In genomic region chr4:150338906-150339650, GRCm38 (mm10) we compare ENCODE assay signal across 10 mouse cellular contexts. TPM values are rescaled to one million over a fixed set of nuclear protein-coding genes. Genes with fewer than 3 reads are reported as not detected.
A peak's percentile ranks its signal among the peaks of the same experiment; 100 is the strongest.
DNase-seq lines count a peak whose midpoint lies in the region; ATAC-seq and TF ChIP-seq lines count a peak whose summit lies in the region.
"Had no signal": no experiment of that assay in that cellular context is flagged by ENCODE, and none has a peak within 500 bp of the region (broad histone marks: within the 10 kb centered on the region; RNA-seq: fewer than 3 reads in every experiment).

No protein-coding gene starts in this region.

- no peak overlapping the region for H3K27ac ChIP-seq in kidney, adult 2 months (ENCODE audit: insufficient read depth, low read depth, low read length)
- peak overlapping the region; percentile 40; the same call in 1 of the 2 replicates for H3K27ac ChIP-seq in hindbrain, embryonic 12.5 days
- H3K27ac ChIP-seq: heart, embryonic 15.5 days; neural tube, embryonic 12.5 days had no signal

- H3K4me2 ChIP-seq in hindbrain, embryonic 12.5 days (replicated peaks), result no peak overlapping the region
- H3K4me2 ChIP-seq: heart, embryonic 15.5 days; neural tube, embryonic 12.5 days had no signal

- H3K4me1 ChIP-seq in kidney, adult 2 months (ENCODE audit: control insufficient read depth, insufficient read depth, low read length), result peaks cover 9% of the 10 kb centered on the region; the same call in 1 of the 2 replicates
- H3K4me1 ChIP-seq in hindbrain, embryonic 12.5 days, result peaks cover 21% of the 10 kb centered on the region
- H3K4me1 ChIP-seq in lung, adult 2 months (ENCODE audit: control insufficient read depth, insufficient read depth, low read length), result no peaks in the 10 kb centered on the region

- no peak for TF ChIP-seq POLR2A in kidney, adult 2 months (IDR thresholded peaks at IDR 0.05; ENCODE audit: low read depth, low read length)
- no peak for TF ChIP-seq POLR2A in lung, adult 2 months (IDR thresholded peaks at IDR 0.05; ENCODE audit: borderline replicate concordance, extremely low read depth, low read depth, low read length)

- H3K4me3 ChIP-seq in kidney, adult 2 months (ENCODE audit: insufficient read depth, low read depth, low read length), result no peak overlapping the region
- H3K4me3 ChIP-seq in hindbrain, embryonic 12.5 days, result no peak overlapping the region
- H3K4me3 ChIP-seq in lung, adult 2 months (replicated peaks; ENCODE audit: extremely low read depth, low read depth, low read length), result no peak overlapping the region
- H3K4me3 ChIP-seq: heart, embryonic 15.5 days; neural tube, embryonic 12.5 days had no signal

- TF ChIP-seq CTCF in kidney, adult 2 months (conservative IDR thresholded peaks at IDR 0.05; ENCODE audit: insufficient read depth, insufficient read length, low read depth, low read length), result no peak
- TF ChIP-seq CTCF in lung, adult 2 months (IDR thresholded peaks at IDR 0.05; ENCODE audit: insufficient read depth, low read length), result no peak

- H3K9ac ChIP-seq in hindbrain, embryonic 12.5 days, result no peak overlapping the region
- H3K9ac ChIP-seq: heart, embryonic 15.5 days; neural tube, embryonic 12.5 days had no signal

- H3K9me3 ChIP-seq in hindbrain, embryonic 12.5 days (replicated peaks), result no peaks in the 10 kb centered on the region
- H3K9me3 ChIP-seq: heart, embryonic 15.5 days; neural tube, embryonic 12.5 days had no signal

- no peaks in the 10 kb centered on the region for H3K27me3 ChIP-seq in kidney, adult 2 months (replicated peaks; ENCODE audit: control insufficient read depth, insufficient read depth, low read length)
- H3K27me3 ChIP-seq in hindbrain, embryonic 12.5 days, result no peaks in the 10 kb centered on the region
- H3K27me3 ChIP-seq: heart, embryonic 15.5 days; neural tube, embryonic 12.5 days had no signal

- DNase-seq in kidney, postnatal 4 days, result peak; percentile 34 to 51
- no peak for DNase-seq in kidney, adult 2 months
- peak; percentile 69 for DNase-seq in cerebellum, adult 11-12 months
- peak; percentile 54 to 56 for DNase-seq in left cerebral cortex, postnatal 36 days (ENCODE audit: low spot score in 2 of 2)
- peak; percentile 51 for DNase-seq in thymus, postnatal 14 days
- DNase-seq in kidney, postnatal 36 days, result no peak
- no peak for DNase-seq in lung, adult 2 months

- intact Hi-C loops in left cerebral cortex, postnatal 36 days (cut with DNase I), result no loop called here

- WGBS in kidney, adult 2 months, result 35% methylated on average over 8 of the region's 8 CpGs
- 40% methylated on average over 8 of the region's 8 CpGs for WGBS in hindbrain, embryonic 12.5 days
- WGBS in lung, adult 2 months, result 62% methylated on average over 8 of the region's 8 CpGs

- peak; percentile 56 for ATAC-seq in hindbrain, embryonic 12.5 days (ENCODE audit: low FRiP score)

- no peaks in the 10 kb centered on the region for H3K36me3 ChIP-seq in kidney, adult 2 months (ENCODE audit: control insufficient read depth, insufficient read depth, low read length)
- H3K36me3 ChIP-seq in hindbrain, embryonic 12.5 days, result no peaks in the 10 kb centered on the region
- H3K36me3 ChIP-seq: heart, embryonic 15.5 days; neural tube, embryonic 12.5 days had no signal

RNA-seq across cellular contexts. Expression of gene Rere, which starts 57.6 kb away (rescaled TPM):
- polyA plus RNA-seq in kidney, adult 2 months (2012; rRNA removed), result 45.6 and 58.8 TPM in 2 replicates
- polyA plus RNA-seq in hindbrain, embryonic 12.5 days (2016; fragmentation: Nextera tagmentation; extraction: Ambion mirVana), result 60.5 and 66.1 TPM in 2 replicates
- 100 to 1,000 TPM in 1 of 2 experiments, 10 to 100 TPM in 1; 86.7 to 131 TPM for total RNA-seq in left cerebral cortex, postnatal 36 days (2021)
- 36.0 and 42.0 TPM in 2 replicates for polyA plus RNA-seq in lung, adult 2 months (2012; rRNA removed)

Comparison
In these comparisons a context has a peak if more than half of its experiments do, and no peak if none do; other contexts are left out.
1. DNase-seq: peak in kidney, postnatal 4 days (2 of 2), cerebellum, adult 11-12 months (single experiment), left cerebral cortex, postnatal 36 days (2 of 2) and thymus, postnatal 14 days (single experiment); none in kidney, adult 2 months (single experiment), kidney, postnatal 36 days (0 of 2) and lung, adult 2 months (single experiment).